Mouse (Mus musculus): Measurements from ENCODE around the gene Lce1i. TPM values are rescaled to one million over a fixed set of nuclear protein-coding genes. Genes with fewer than 3 reads are reported as not detected.

Lce1i gene
- polyA plus RNA-seq, 1 experiment from 2014 or later, result not detected

GRCm38 (mm10) chr3:92753197-92753596 lies 25.5 kb downstream of the Lce1i start:
- Histone ChIP-seq H3K4me2 (replicated peaks; ENCODE audit: low read depth, low read length) (no peak overlapping the region), H3K36me3 (ENCODE audit: control insufficient read depth, insufficient read depth, low read length) (no peaks in the 10 kb centered on the region), H3K4me3 (ENCODE audit: low read length) (no peak overlapping the region), H3K9me3 (ENCODE audit: control insufficient read depth, low read length) (no peaks in the 10 kb centered on the region), H3K9ac (ENCODE audit: low read depth, low read length) (no peak overlapping the region), H3K4me1 (ENCODE audit: control insufficient read depth, insufficient read depth, low read length) (no peaks in the 10 kb centered on the region), H3K27ac (ENCODE audit: low read depth, low read length) (no peak overlapping the region), H3K27me3 (ENCODE audit: control insufficient read depth, insufficient read depth, low read length) (no peaks in the 10 kb centered on the region)
- 44% methylated on average over 3 of the region's 3 CpGs for WGBS
- ATAC-seq (ENCODE audit: low FRiP score, low TSS enrichment), result no peak

- H3K4me3 ChIP-seq (ENCODE audit: low read length), result no peak within 1 kb of the TSS
- H3K9me3 ChIP-seq (ENCODE audit: control insufficient read depth, low read length), result no peaks in the 10 kb centered on the region
- ATAC-seq (ENCODE audit: low FRiP score, low TSS enrichment), result no peak
- H3K27me3 ChIP-seq (ENCODE audit: control insufficient read depth, insufficient read depth, low read length), result no peaks in the 10 kb centered on the region
- no peaks in the 10 kb centered on the region for H3K4me1 ChIP-seq (ENCODE audit: control insufficient read depth, insufficient read depth, low read length)
- 67% methylated on average over 1 of the region's 1 CpGs for WGBS
- H3K9ac ChIP-seq (ENCODE audit: low read depth, low read length), result no peak within 1 kb of the TSS
- H3K27ac ChIP-seq (ENCODE audit: low read depth, low read length), result no peak within 1 kb of the TSS
- no peaks in the 10 kb centered on the region for H3K36me3 ChIP-seq (ENCODE audit: control insufficient read depth, insufficient read depth, low read length)
- H3K4me2 ChIP-seq (replicated peaks; ENCODE audit: low read depth, low read length), result no peak within 1 kb of the TSS
Observed at GRCm38 (mm10) chr3:92752238-92752637, 26.5 kb downstream of the Lce1i start, which contains the start of gene Lce1g. Gene Lce1g (minus strand): TSS chr3:92752338.

- 84% methylated on average over 1 of the region's 1 CpGs for WGBS
- no peak within 1 kb of the TSS for H3K9ac ChIP-seq (ENCODE audit: low read depth, low read length)
- H3K27me3 ChIP-seq (ENCODE audit: control insufficient read depth, insufficient read depth, low read length), result no peaks in the 10 kb centered on the region
- H3K4me2 ChIP-seq (replicated peaks; ENCODE audit: low read depth, low read length), result no peak within 1 kb of the TSS
- H3K27ac ChIP-seq (ENCODE audit: low read depth, low read length), result no peak within 1 kb of the TSS
- no peak for ATAC-seq (ENCODE audit: low FRiP score, low TSS enrichment)
- no peaks in the 10 kb centered on the region for H3K9me3 ChIP-seq (ENCODE audit: control insufficient read depth, low read length)
- H3K4me1 ChIP-seq (ENCODE audit: control insufficient read depth, insufficient read depth, low read length), result no peaks in the 10 kb centered on the region
- H3K4me3 ChIP-seq (ENCODE audit: low read length), result no peak within 1 kb of the TSS
- H3K36me3 ChIP-seq (ENCODE audit: control insufficient read depth, insufficient read depth, low read length), result no peaks in the 10 kb centered on the region
Observed at GRCm38 (mm10) chr3:92738996-92739395, 39.7 kb downstream of the Lce1i start, which contains the start of gene Gm38119. Gene Gm38119 (minus strand): TSS chr3:92739096.

Other genes with a start within 250 kb of the Lce1i start
- gene 2310046K23Rik, start 244.4 kb downstream of the Lce1i start, polyA plus RNA-seq (2014; fragmentation: Nextera tagmentation; extraction: Ambion mirVana), result not detected in 2 replicates
- 0.74 and 0.81 TPM in 2 replicates for gene Ivl, start 205.2 kb downstream of the Lce1i start, polyA plus RNA-seq (2014; fragmentation: Nextera tagmentation; extraction: Ambion mirVana)
- gene Smcp, start 189.9 kb downstream of the Lce1i start, polyA plus RNA-seq (2014; fragmentation: Nextera tagmentation; extraction: Ambion mirVana), result not detected in 2 replicates
- not detected in 2 replicates for gene 2210017I01Rik, start 171.4 kb downstream of the Lce1i start, polyA plus RNA-seq (2014; fragmentation: Nextera tagmentation; extraction: Ambion mirVana)
- gene Lce6a, start 157.2 kb downstream of the Lce1i start, polyA plus RNA-seq (2014; fragmentation: Nextera tagmentation; extraction: Ambion mirVana), result not detected in 2 replicates
- not detected in 2 replicates for gene Lce1a1, start 130.6 kb downstream of the Lce1i start, polyA plus RNA-seq (2014; fragmentation: Nextera tagmentation; extraction: Ambion mirVana)
- gene Lce1b, start 122.0 kb downstream of the Lce1i start, polyA plus RNA-seq (2014; fragmentation: Nextera tagmentation; extraction: Ambion mirVana), result not detected in 2 replicates
- not detected in 2 replicates for gene Lce1a2, start 108.6 kb downstream of the Lce1i start, polyA plus RNA-seq (2014; fragmentation: Nextera tagmentation; extraction: Ambion mirVana)
- not detected in 2 replicates for gene Lce1c, start 99.7 kb downstream of the Lce1i start, polyA plus RNA-seq (2014; fragmentation: Nextera tagmentation; extraction: Ambion mirVana)
- gene Lce1d, start 91.7 kb downstream of the Lce1i start, polyA plus RNA-seq (2014; fragmentation: Nextera tagmentation; extraction: Ambion mirVana), result not detected in 2 replicates
- not detected in 2 replicates for gene Lce1e, start 69.8 kb downstream of the Lce1i start, polyA plus RNA-seq (2014; fragmentation: Nextera tagmentation; extraction: Ambion mirVana)
- gene Lce1f, start 58.5 kb downstream of the Lce1i start, polyA plus RNA-seq (2014; fragmentation: Nextera tagmentation; extraction: Ambion mirVana), result not detected in 2 replicates
- not detected in 2 replicates for gene Gm38119, start 39.8 kb downstream of the Lce1i start, polyA plus RNA-seq (2014; fragmentation: Nextera tagmentation; extraction: Ambion mirVana)
- gene Lce1g, start 26.6 kb downstream of the Lce1i start, polyA plus RNA-seq (2014; fragmentation: Nextera tagmentation; extraction: Ambion mirVana), result not detected in 2 replicates
- not detected in 2 replicates for gene Lce1h, start 13.8 kb downstream of the Lce1i start, polyA plus RNA-seq (2014; fragmentation: Nextera tagmentation; extraction: Ambion mirVana)
- not detected in 2 replicates for gene Lce1j, start 11.6 kb upstream of the Lce1i start, polyA plus RNA-seq (2014; fragmentation: Nextera tagmentation; extraction: Ambion mirVana)
- not detected in 2 replicates for gene Lce1k, start 29.0 kb upstream of the Lce1i start, polyA plus RNA-seq (2014; fragmentation: Nextera tagmentation; extraction: Ambion mirVana)
- gene Kprp, start 48.3 kb upstream of the Lce1i start, polyA plus RNA-seq (2014; fragmentation: Nextera tagmentation; extraction: Ambion mirVana), result not detected in 2 replicates
- not detected in 2 replicates for gene Lce1l, start 72.4 kb upstream of the Lce1i start, polyA plus RNA-seq (2014; fragmentation: Nextera tagmentation; extraction: Ambion mirVana)
- gene 2310050C09Rik, start 91.3 kb upstream of the Lce1i start, polyA plus RNA-seq (2014; fragmentation: Nextera tagmentation; extraction: Ambion mirVana), result not detected in 2 replicates
- gene Lce3a, start 147.3 kb upstream of the Lce1i start, polyA plus RNA-seq (2014; fragmentation: Nextera tagmentation; extraction: Ambion mirVana), result not detected in 2 replicates
- not detected in 2 replicates for gene Lce3b, start 154.1 kb upstream of the Lce1i start, polyA plus RNA-seq (2014; fragmentation: Nextera tagmentation; extraction: Ambion mirVana)
- not detected in 2 replicates for gene Lce3c, start 165.6 kb upstream of the Lce1i start, polyA plus RNA-seq (2014; fragmentation: Nextera tagmentation; extraction: Ambion mirVana)
- gene Lce3d, start 178.5 kb upstream of the Lce1i start, polyA plus RNA-seq (2014; fragmentation: Nextera tagmentation; extraction: Ambion mirVana), result not detected in 2 replicates
- not detected in 2 replicates for gene Lce3e, start 188.2 kb upstream of the Lce1i start, polyA plus RNA-seq (2014; fragmentation: Nextera tagmentation; extraction: Ambion mirVana)
- gene Lce3f, start 213.3 kb upstream of the Lce1i start, polyA plus RNA-seq (2014; fragmentation: Nextera tagmentation; extraction: Ambion mirVana), result not detected in 2 replicates
- 0.64 and 0.67 TPM in 2 replicates for gene Crct1, start 236.8 kb upstream of the Lce1i start, polyA plus RNA-seq (2014; fragmentation: Nextera tagmentation; extraction: Ambion mirVana)
- not detected in 2 replicates for gene Lce1m, start 240.2 kb upstream of the Lce1i start, polyA plus RNA-seq (2014; fragmentation: Nextera tagmentation; extraction: Ambion mirVana)